Mouse (Mus musculus) embryonic facial prominence, embryonic 11.5 days (tissue): ENCODE data around the gene Spryd4. TPM values are rescaled to one million over a fixed set of nuclear protein-coding genes. Genes with fewer than 3 reads are reported as not detected.

Experiments
- polyA plus RNA-seq: library from polyadenylated mRNA; unstranded; fragments of >200 nt; fragmentation: Nextera tagmentation; extraction: Ambion mirVana; gene quantifications from 2 replicates; pipeline ENCODE4 v1.2.1, GENCODE M21; 2014

Spryd4 gene
- polyA plus RNA-seq, 1 experiment from 2014 or later, result 30.7 TPM

Other genes with a start within 250 kb of the Spryd4 start
- not detected in 2 replicates for gene Hsd17b6, start 204.2 kb downstream of the Spryd4 start, polyA plus RNA-seq
- gene Prim1, start 196.6 kb downstream of the Spryd4 start, polyA plus RNA-seq, result 121 and 132 TPM in 2 replicates
- 1,020 and 1,060 TPM in 2 replicates for gene Naca, start 176.2 kb downstream of the Spryd4 start, polyA plus RNA-seq
- gene Ptges3, start 152.9 kb downstream of the Spryd4 start, polyA plus RNA-seq, result 641 and 733 TPM in 2 replicates
- 2,412 and 2,488 TPM in 2 replicates for gene Atp5b, start 128.5 kb downstream of the Spryd4 start, polyA plus RNA-seq
- 14.0 and 14.2 TPM in 2 replicates for gene Baz2a, start 120.2 kb downstream of the Spryd4 start, polyA plus RNA-seq
- 24.5 and 24.6 TPM in 2 replicates for gene Rbms2, start 31.5 kb downstream of the Spryd4 start, polyA plus RNA-seq
- 0.76 and 1.2 TPM in 2 replicates for gene Gls2, start 17.4 kb downstream of the Spryd4 start, polyA plus RNA-seq
- gene Mip, start 14.0 kb upstream of the Spryd4 start, polyA plus RNA-seq, result 0.45 TPM in 1 of 2 replicates, not detected in the other
- gene Timeless, start 20.3 kb upstream of the Spryd4 start, polyA plus RNA-seq, result 64.2 and 66.6 TPM in 2 replicates
- gene Apon, start 42.3 kb upstream of the Spryd4 start, polyA plus RNA-seq, result 0.21 and 0.80 TPM in 2 replicates
- gene Apof, start 56.9 kb upstream of the Spryd4 start, polyA plus RNA-seq, result not detected in 2 replicates
- gene Stat2, start 58.8 kb upstream of the Spryd4 start, polyA plus RNA-seq, result 12.7 and 13.4 TPM in 2 replicates
- not detected in 2 replicates for gene Il23a, start 86.9 kb upstream of the Spryd4 start, polyA plus RNA-seq
- 33.6 and 35.2 TPM in 2 replicates for gene Pan2, start 91.5 kb upstream of the Spryd4 start, polyA plus RNA-seq
- gene Cnpy2, start 110.7 kb upstream of the Spryd4 start, polyA plus RNA-seq, result 288 and 305 TPM in 2 replicates
- 246 and 258 TPM in 2 replicates for gene Cs, start 125.9 kb upstream of the Spryd4 start, polyA plus RNA-seq
- 13.2 and 13.5 TPM in 2 replicates for gene Coq10a, start 157.2 kb upstream of the Spryd4 start, polyA plus RNA-seq
- 9.3 and 10.4 TPM in 2 replicates for gene Ankrd52, start 165.3 kb upstream of the Spryd4 start, polyA plus RNA-seq
- not detected in 2 replicates for gene Slc39a5, start 189.4 kb upstream of the Spryd4 start, polyA plus RNA-seq
- gene Nabp2, start 199.7 kb upstream of the Spryd4 start, polyA plus RNA-seq, result 92.2 and 99.1 TPM in 2 replicates
- gene Rnf41, start 199.8 kb upstream of the Spryd4 start, polyA plus RNA-seq, result 36.4 and 38.9 TPM in 2 replicates
- gene Smarcc2, start 247.4 kb upstream of the Spryd4 start, polyA plus RNA-seq, result 103 and 109 TPM in 2 replicates